Mouse (Mus musculus) leukemia stem cell, adult 10-12 weeks (primary cell): ENCODE results near the gene Spred3. TPM values are rescaled to one million over a fixed set of nuclear protein-coding genes. Genes with fewer than 3 reads are reported as not detected.

Source experiments
- polyA plus RNA-seq: library from polyadenylated mRNA; stranded (reverse); fragments of >175 nt; gene quantifications from 2 replicates; pipeline ENCODE4 v1.2.3, GENCODE M21; 2012; ENCODE audit warnings: low replicate concordance

The Spred3 gene
- polyA plus RNA-seq = 0.86 and 0.90 TPM in 2 replicates

GRCm38 (mm10) chr7:29170066-29170754 lies at the start of gene Spred3, which contains the start of gene Ggn:
Gene Spred3, minus strand, starts transcription at chr7:29170411.
Gene Ggn, plus strand, starts transcription at chr7:29170210.

GRCm38 (mm10) chr7:29213675-29214082 lies 43.5 kb upstream of the Spred3 start, which contains the start of gene Catsperg1:
Gene Catsperg1, minus strand, starts transcription at chr7:29214035.

GRCm38 (mm10) chr7:29180077-29180853 lies 10.1 kb upstream of the Spred3 start, which contains the start of gene Psmd8:
Gene Psmd8, minus strand, starts transcription at chr7:29180701.

GRCm38 (mm10) chr7:29155838-29156782 lies 14.1 kb downstream of the Spred3 start, which contains the start of gene Fam98c:
Gene Fam98c, minus strand, starts transcription at chr7:29156234.

GRCm38 (mm10) chr7:29134693-29135386 lies 35.4 kb downstream of the Spred3 start, which contains the start of gene Rasgrp4:
Gene Rasgrp4, plus strand, starts transcription at chr7:29134851.

GRCm38 (mm10) chr7:29124970-29125369 lies 45.2 kb downstream of the Spred3 start, which contains the start of gene Ryr1:
Gene Ryr1, minus strand, starts transcription at chr7:29125179.

Other genes with a start within 250 kb of the Spred3 start
- 469 and 673 TPM in 2 replicates for gene Actn4, start 208.1 kb downstream of the Spred3 start, polyA plus RNA-seq
- gene Eif3k, start 188.5 kb downstream of the Spred3 start, polyA plus RNA-seq = 39.7 and 203 TPM in 2 replicates
- 71.5 and 127 TPM in 2 replicates for gene Map4k1, start 188.4 kb downstream of the Spred3 start, polyA plus RNA-seq
- gene Ryr1, start 45.2 kb downstream of the Spred3 start, polyA plus RNA-seq = 0.17 and 0.19 TPM in 2 replicates
- gene Rasgrp4, start 35.6 kb downstream of the Spred3 start, polyA plus RNA-seq = 4.1 and 5.1 TPM in 2 replicates
- gene Fam98c, start 14.2 kb downstream of the Spred3 start, polyA plus RNA-seq = 14.5 and 18.4 TPM in 2 replicates
- 0.23 and 0.27 TPM in 2 replicates for gene Ggn, start 201 bp downstream of the Spred3 start, polyA plus RNA-seq
- gene Psmd8, start 10.3 kb upstream of the Spred3 start, polyA plus RNA-seq = 68.3 and 78.8 TPM in 2 replicates
- gene Catsperg1, start 43.6 kb upstream of the Spred3 start, polyA plus RNA-seq = 0.18 TPM in 1 of 2 replicates, not detected in the other
- 3.2 and 4.6 TPM in 2 replicates for gene Kcnk6, start 62.1 kb upstream of the Spred3 start, polyA plus RNA-seq
- 175 and 329 TPM in 2 replicates for gene Yif1b, start 67.9 kb upstream of the Spred3 start, polyA plus RNA-seq
- 0.27 and 0.43 TPM in 2 replicates for gene 2200002D01Rik, start 78.1 kb upstream of the Spred3 start, polyA plus RNA-seq
- 28.4 and 81.0 TPM in 2 replicates for gene Spint2, start 111.5 kb upstream of the Spred3 start, polyA plus RNA-seq
- 3.5 and 20.1 TPM in 2 replicates for gene Ppp1r14a, start 118.9 kb upstream of the Spred3 start, polyA plus RNA-seq
- gene Dpf1, start 133.5 kb upstream of the Spred3 start, polyA plus RNA-seq = 42.7 and 46.6 TPM in 2 replicates